Mouse (Mus musculus) liver, embryonic 14.5 days (tissue): ENCODE measurements around the gene Nme8.

Source experiments
- CTCF ChIP-seq: IDR thresholded peaks from 2 replicates; pipeline ENCODE4 v1.5.1; 2016; ENCODE audit warnings: antibody characterized with exemption, low read depth, control low read depth
- EP300 ChIP-seq: IDR thresholded peaks from 2 replicates; pipeline ENCODE4 v1.6.1; 2016; ENCODE audit warnings: antibody characterized with exemption, low read depth

DNA sequence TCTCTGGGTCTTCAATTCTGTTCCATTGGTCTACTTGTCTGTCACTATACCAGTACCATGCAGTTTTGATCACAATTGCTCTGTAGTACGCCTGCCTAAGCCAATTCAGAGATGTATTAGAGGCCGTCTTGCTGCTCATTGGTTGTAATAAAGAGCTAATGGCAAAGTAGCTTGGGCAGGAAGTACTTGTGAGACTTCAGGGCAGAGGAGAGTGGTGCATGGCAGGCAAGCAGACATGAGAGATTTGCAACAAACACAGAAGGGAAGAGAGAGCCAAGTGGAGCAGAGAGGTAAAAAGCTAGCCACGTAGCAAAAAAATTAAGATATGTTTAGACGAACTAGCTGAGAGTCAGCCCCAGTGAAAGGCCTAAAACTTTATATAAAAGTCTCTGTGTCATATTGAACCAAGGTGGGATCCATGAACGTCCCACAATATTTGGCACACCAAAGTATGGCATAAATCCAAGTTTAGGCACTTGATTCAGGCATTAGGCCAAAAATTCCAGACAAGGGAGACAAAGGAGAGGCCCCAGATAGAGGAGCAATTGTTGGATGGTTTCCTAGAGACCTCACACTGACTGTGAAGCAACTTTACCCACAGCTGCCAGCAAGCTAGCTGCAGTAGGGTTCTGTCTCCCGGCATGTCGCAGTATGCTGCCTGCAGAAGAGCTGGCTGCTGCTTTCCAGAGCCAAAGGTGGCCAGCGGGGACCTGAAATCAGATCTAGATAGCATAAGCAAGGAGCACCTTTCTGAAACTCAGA is 14.5 kb downstream of the Nme8 start:
- TF ChIP-seq CTCF (no peak), EP300 (no peak)
